Mouse (Mus musculus) adrenal gland, postnatal 25 days (tissue): ENCODE data around the gene Gdpd3. TPM values are rescaled to one million over a fixed set of nuclear protein-coding genes. Genes with fewer than 3 reads are reported as not detected.

Experiments used
- DNase-seq: peaks from one replicate; pipeline ENCODE4 v3.0.0; 2021; ENCODE audit warnings: mixed read lengths
- total RNA-seq: library from RNA; stranded (reverse); gene quantifications from 2 replicates; pipeline ENCODE4 v1.2.3, GENCODE M21; 2021

Gene Gdpd3
- total RNA-seq, 1 experiment from 2014 or later, result 7.5 TPM

DNA sequence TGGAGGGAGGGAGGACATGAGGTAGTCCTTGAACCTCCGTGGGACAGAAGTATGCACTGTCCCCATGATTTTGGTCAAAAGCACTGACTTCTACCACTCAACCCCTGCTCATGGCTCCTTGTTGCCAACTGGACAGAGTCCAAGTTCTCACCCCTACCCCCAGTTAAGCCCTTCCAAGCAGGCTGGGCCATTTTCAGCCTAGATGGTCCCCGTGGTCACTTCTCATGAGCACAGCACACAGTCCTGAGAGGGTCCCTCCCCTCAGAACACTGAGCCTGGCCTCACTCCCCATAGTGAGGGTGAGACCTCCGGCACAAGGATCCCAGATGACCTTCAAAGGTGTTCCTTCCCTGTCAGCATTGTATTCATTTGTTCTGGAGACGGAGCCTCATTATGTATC lies 23.0 kb downstream of the Gdpd3 start:
- DNase-seq, result no peak

DNA sequence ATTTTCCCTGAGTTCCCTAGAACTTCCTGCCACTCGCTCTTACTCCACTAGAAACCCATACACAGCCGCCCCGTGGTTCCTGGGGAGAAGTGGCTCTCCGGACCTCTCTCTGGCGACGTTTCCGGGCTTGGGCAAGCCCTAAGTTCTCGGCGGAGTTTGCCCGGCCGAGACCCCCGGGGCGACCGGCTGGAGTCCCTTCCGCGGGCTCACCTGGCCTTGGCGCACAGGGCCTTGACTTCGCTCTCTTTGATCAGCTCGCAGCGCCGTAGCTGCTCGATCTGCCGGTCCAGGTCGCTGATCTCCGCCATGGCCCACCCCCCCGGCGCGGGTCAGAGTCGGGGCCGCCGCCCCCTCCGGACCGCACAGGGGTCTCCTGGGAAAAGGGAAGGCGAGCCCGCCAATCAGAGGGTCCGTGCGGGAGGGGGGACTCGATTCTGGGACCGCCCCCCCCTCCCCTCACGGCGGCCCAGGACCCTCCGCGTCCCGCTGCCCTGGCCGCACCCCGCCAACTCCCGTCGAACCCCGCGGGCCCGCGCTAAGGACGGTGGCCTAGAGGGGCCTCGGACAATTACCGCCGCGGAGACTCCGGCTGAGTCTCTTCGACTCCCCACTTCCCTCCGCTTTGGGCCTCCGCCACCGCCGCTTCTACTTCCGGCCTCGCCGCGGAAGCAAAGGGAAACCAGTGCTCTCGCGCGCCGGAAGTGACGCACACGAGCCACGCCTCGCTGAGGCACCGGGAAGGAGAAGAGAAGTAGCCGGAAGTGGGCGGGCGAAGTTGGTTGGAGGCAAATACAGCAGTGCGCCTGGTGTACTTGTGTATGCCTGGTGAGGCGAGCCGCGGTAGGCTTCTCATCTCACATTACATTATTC lies 26.0 kb downstream of the Gdpd3 start, which contains the start of gene Ppp4c:
Ppp4c (minus strand) TSS at position 646 of the 870 bp plus-strand sequence.
- peak; percentile 96 for DNase-seq

DNA sequence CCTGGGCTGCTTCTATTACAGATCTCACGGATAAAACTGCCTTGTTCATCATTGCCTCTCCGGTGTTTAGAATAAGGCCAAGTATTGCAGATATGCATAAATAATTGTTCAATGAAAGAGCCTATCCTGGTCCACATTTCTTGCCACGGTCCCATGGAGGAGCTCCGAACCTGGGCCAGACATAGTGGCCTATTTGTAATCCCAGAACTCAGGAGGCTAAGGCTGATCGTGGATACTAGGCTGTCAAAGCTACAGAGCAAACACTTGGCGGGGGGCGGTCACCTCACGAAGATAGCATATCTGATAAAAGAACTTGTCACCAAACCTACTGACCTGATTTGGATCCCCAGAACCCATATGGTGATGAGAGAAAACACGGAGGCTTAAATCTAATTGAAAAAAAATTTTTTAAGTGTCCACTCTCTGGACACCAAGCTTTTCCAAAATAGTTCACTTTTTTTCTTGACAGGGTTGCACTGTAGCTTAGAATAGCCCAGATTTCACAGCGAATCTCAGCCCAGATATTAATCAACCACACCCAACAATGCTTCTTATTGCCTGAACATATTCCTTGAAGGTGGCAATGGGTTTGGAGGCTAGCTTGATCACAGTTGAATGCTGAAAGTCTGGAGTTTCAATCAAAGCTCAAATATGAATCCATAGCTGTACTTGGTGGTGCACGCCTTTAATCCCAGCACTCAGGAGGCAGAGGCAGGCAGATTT lies 26.7 kb downstream of the Gdpd3 start:
- no peak for DNase-seq

DNA sequence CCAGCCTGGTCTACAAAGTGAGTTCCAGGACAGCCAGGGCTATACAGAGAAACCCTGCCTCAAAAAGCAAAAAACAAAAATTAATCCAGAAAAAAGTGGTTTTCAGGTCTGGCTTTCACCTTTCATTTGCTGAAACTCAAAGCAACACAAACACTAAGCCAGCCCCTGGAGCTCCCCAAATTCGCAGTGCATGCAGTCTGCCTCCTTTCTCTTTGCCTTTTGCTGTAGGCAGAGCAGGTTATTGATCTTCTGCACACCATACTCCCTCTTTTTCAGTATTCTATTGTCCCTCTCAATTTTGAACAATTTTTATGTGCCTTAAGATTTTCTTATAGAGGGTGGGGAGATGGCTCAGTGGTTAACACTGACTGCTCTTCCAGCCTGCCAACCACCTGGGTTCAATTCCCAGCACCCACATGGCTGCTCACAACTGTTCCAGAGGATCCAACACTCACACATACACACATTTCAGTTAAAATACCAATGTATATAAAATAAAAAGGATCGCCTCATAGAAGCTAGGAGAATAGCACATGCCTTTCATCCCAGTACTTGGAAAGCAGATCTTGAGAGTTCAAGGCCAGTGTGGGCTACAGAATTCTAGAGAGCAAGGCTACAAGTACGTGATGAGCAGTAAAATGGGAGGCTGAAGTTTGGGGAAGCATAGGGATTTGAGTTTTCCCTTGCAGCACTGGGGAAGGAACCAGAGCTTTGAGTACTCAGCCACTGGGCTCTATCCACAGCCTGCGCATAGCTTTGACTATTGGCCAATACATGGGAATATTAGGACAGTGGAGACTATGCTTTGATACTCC lies 27.5 kb downstream of the Gdpd3 start:
- DNase-seq, result no peak

- DNase-seq, result no peak
These were observed 28.1 kb downstream of the Gdpd3 start for GRCm38 (mm10) chr7:126794271-126794605.

- no peak for DNase-seq
These were observed 29.5 kb downstream of the Gdpd3 start for GRCm38 (mm10) chr7:126795387-126796317.

DNA sequence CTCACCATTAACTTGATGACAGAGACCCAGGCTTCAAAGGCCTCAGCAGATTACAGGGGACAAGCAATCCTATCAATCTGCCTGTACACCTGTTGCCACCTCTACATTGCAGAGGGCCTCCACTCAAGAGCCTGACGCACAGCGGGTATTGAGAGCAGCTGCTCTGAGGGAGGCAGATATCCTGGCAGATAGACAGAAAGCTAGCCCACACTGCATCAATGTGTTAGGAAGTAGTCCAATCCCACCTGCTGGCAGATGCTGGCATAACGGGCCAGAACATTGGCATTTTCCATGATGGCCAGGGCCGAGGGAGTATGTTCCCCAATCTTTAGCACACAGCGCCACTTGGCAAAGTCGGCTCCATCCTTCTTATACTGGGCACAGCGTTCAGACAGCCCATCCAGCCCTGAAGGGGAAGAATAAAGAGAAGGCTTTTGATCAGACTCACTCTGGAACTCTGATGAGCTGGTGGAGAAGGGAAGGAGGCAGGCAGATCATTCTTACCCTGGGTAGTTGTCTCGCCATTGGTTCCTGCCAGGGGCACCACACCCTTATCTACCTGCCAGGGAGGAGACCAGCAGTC lies 30.3 kb downstream of the Gdpd3 start:
- no peak for DNase-seq

- peak; percentile 50 for DNase-seq
These were observed 31.4 kb downstream of the Gdpd3 start, which contains the start of gene Fam57b for GRCm38 (mm10) chr7:126797411-126798126. Gene Fam57b, plus strand, starts transcription at chr7:126797668.

- peak; percentile 58 for DNase-seq
These were observed 32.3 kb downstream of the Gdpd3 start for GRCm38 (mm10) chr7:126798127-126799049.

- DNase-seq, result peak; percentile 96
These were observed 32.9 kb downstream of the Gdpd3 start for GRCm38 (mm10) chr7:126799050-126799467.

DNA sequence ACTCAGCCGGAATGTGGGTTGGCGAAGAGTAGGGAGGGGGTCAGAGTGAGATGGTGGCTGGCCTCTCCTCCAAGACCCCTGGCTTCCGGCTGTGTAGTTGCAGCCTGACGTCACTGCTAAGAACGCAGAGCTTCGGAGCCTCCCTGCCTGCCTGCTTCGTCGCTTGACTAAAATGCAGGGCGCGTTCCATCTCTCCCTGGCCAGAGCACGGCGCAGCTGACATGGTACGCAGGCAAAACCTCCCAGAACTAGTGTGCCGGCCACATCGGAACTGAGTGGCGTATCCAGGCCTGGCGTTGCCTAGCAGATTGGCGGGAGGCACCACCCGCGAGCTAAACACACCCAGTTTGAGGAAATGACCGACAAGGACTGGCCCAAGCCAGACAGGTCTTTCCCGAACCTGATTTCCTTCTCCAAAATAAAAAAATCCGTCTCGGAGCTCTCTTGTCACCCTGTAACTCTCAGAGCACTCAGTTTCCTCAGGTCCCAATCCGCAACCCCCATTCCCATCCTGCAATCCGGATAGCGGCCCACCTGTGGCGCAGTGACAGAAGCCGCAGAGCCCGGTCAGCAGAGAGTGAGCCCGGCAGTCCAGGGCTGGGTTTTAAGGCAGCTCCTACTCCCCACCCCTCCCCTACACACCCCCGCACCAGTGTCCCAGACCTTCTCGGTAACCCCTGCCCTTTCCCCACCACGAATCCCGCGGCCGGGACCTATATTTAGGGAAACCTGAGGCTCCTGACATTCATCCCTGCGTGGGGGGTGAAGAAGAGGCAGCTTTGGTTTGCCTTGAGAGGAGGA lies 33.5 kb downstream of the Gdpd3 start:
- peak; percentile 52 for DNase-seq

DNA sequence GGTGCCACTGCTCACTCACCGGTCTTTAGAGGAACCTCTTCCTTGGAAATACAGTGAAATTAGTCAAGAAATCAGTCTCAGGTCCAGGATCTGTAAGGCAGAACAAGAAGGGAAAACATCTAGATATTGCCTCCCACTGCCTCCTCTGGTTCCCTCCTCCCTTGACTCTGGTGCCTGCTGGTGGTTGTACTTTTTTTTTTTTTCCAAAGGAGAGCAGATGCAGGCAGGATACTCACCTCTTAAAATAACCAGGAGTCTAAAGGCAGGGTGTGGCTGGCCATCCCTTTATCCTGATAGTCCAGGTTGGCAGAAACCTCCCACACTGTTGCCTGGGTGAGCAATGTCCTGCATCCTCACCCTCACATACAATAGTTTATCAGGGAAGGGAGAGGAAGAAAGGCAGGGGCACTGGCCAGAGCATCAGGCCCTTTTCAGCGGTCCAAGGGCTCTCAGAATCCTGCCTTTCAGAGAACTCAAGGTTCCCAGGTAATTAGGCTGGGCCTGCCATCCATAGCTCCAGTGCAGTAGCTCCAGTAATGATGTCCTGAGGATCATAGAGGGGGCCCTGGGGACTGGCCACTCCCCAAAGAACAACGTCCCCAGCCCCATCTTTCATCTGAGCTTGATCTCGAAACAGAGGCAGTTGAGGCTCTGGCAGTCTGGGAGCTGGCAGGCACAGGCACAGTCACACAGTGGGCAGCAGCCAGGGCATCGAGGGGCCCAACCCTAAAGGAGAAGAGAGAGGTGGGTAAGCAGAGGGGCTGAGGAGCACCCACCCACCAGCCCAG lies 34.3 kb downstream of the Gdpd3 start:
- DNase-seq, result no peak

DNA sequence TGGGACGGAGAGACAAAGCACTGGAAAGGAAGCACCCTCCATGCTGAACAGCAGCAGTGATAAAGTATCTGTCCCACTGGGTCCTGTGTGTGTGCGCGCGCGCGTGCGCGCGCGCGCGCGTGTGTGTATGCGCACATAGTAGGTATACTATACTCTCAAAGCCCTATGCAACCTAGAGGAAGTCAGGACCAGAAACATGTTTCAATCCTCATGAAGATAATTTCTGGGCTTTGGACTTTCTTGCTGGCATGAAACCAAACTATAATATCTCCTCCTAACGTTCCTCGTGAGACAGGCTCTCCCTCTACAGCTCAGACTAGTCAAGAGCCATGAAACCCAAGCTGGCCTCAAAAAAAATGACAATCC lies 34.9 kb downstream of the Gdpd3 start:
- DNase-seq, result no peak

DNA sequence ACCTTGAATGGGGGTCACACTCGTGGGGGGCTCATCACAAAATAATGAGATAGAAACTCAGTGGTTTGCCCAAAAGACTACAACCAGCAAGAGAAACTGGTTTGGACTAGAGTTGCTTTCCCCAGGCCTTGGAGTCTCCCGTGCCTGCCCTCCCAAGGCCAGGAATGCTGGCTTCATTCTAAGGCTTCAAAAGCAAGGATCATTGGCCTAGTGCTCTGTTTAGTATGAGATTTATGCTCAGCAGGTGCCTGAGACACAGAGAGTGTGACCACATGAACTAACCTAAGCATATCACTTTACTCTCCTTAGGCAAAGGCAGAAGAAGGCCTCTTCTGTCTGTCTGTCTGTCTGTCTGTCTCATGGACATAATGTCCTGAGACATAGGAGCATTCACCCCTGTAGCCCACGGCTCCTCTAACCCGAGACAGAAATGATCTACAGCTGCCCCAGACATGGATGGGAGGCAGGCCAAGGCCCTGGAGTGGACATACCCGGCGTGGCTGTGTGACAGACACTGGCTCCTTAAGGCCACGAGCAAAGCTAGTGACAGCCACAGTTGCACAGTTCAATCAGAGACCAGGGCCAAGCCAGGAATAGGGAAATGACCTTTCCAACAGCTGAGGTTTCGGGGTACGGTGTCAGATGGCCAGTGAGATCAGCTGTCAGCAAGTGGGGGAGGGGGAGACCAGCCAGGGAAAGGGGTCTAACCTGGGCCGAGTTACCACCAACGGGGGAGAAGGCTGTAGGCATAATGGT lies 36.2 kb downstream of the Gdpd3 start:
- DNase-seq, result peak; percentile 45

DNA sequence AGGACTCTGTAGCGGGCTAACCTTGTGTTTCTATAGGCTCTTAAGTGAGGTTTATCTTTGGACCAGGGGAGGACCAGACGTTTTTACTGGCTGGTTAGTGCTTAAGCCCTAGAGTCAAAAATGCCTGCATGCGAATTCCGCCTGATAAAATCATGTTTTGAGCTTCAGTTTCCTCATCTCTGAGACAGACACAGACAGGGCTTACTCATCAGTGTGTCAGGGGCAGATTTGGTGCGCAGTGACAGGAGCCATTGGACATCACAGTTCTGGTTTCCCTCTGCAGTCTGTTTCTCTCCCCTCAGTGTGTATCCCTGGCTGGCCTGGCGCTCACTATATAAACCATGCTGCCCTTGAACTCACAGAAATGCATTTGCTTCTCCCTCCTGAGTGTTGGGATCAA lies 37.0 kb downstream of the Gdpd3 start:
- no peak for DNase-seq

GRCm38 (mm10) chr7:126803751-126804150 lies 37.6 kb downstream of the Gdpd3 start:
- DNase-seq, result no peak

DNA sequence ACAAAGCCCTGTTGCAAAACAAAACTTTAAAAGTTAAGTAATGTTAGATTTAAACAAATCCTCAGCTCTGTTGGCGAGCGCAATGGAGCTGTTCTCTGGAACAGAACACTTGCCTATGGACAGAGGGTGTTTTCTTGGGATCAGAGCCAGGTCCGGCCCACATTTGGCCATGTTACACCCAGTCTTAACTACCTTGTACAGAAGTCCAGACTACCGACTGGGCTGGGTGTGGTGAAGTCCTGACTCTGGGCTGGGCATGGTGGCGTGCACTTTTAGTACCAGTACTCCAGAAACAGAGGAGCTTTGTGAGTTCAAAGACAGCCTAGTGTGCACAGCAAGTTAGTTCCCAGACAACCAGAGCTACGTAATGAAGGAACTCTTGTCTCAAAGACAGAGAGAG lies 40.8 kb downstream of the Gdpd3 start:
- no peak for DNase-seq
